Mouse (Mus musculus) kidney, postnatal 25 days (tissue): ENCODE measurements around the gene Bfsp1.

ENCODE experiments used
- DNase-seq, 2 experiments: peaks; one replicate each; pipeline ENCODE4 v3.0.0; 2021; ENCODE audit warnings: mixed read lengths in 2 of 2

Gene Bfsp1

GRCm38 (mm10) chr2:143796335-143797013, 66.5 kb downstream of the Bfsp1 start:
- DNase-seq = no peak

DNA sequence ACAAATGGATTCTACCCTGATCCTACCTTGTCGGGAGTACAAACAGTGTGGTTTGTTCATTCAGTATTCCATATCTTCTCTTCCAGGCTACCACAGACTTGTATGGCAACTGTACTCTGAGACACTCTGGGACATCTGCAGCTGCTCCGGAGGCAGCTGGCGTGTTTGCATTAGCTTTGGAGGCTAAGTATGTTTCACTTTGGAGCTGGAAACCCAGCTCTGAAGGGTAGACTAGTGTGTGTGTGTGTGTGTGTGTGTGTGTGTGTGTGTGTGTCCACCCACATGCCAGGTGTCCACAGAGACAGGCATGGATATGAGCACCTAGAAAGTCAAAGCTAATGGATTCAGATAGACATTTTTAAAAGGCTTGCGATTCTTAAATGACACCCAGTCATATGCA, 67.1 kb downstream of the Bfsp1 start:
- no peak for DNase-seq

DNA sequence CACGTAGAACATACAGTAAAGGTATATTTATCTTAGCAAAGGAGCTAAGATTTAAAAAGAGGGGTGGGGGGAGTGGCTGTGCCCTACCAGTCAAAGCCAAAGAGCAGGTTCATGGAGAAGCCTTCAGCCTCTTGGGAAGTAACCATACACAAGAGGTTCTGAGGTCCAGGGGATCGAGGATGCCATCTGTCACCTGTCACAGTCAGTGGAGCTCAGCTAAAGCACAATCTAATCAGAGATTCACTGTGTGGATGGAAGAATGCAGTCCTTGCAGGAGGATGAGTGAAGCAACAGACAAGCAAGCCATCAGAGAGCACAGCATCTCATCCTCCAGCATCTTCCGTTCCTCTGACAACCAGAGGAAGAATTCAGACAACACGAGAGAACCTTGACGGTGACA, 73.1 kb downstream of the Bfsp1 start:
- no peak for DNase-seq

DNA sequence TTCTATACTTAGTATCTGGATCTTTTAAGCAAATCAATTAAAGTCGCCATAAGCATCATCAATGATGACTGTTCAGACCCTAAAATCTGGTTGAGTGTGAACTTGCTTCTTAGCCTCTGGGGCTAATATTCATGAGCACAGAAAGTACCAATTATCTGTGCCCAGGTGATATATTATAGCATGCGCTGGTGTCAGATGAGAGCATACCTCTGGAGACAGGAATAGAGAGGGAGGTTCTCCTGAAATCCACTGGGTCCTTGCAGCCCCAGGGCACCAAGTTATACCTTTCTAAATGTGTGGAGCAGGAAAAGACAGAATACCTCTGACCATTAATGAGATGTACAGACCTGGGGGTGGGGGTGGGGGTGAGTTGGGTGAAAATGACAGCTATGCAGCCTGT, 82.7 kb downstream of the Bfsp1 start:
- no peak for DNase-seq
